Mouse (Mus musculus): Measurements from ENCODE around the gene Cyp4a10.
"Not testable (repeated sequence)": the region's sequence is repeated elsewhere in the genome, so short reads cannot be mapped to it uniquely, and the experiment has no call there.

Gene Cyp4a10

DNA sequence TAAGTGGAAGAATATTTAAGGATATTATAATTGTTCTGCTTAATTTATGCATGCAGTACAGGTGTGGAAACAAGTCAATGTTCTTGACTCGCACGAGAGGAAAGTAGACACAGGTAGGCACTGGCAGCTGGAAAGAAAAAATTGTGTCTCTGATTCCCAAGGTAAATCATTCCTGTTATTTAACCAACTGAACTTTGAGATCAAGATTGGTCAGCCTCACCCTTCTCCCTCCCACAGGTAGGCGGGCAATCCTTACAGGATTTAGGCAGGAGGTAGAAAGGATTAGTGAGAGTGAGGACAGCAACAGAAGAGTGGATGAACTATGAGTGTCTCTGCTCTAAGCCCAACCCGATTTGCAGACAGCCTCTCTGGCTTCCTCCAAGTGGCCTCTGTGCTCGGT lies at the start of gene Cyp4a10:
Cyp4a10 (plus strand) TSS at position 265 of the 400 bp plus-strand sequence.
- not testable (repeated sequence) for DNase-seq

DNA sequence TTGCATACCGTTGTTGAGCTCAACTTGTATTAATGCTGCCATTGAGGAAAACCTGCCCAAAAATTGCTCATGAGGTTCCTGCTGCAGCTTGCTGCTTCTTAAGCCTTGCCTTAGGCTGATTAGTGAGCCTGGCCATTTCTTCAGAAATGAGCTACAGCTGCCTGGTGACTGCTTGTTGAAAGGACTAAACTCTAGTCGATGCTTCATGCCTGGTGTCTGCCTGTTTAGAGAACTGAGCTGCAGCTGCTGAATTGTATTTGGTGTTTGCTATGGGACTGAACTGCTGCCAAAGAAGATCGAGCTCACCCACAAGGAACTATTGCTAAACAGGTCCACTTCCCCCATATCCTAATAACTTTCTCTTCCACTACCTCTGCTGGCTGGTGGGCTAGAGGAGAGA lies 44.5 kb upstream of the Cyp4a10 start:
- not testable (repeated sequence) for DNase-seq

DNA sequence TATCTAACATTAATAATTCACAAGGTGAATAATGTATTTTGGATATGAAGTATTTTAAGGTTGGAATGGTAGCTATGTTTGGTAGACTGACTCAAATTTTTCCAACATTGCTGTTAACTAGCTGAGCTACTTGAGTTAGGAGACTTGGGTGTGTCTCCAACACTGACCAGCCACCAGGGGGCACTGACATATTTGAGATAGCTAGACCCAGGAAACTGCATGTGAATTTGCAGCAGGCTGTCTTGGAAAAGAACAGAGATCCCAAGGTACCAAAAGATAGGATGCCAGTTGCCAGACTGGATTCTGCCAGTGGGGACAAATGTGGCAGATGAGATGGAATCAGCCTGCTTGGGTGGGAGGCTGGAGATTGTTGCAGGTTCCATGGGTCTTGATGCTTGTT lies 42.0 kb upstream of the Cyp4a10 start:
- not testable (repeated sequence) for DNase-seq

DNA sequence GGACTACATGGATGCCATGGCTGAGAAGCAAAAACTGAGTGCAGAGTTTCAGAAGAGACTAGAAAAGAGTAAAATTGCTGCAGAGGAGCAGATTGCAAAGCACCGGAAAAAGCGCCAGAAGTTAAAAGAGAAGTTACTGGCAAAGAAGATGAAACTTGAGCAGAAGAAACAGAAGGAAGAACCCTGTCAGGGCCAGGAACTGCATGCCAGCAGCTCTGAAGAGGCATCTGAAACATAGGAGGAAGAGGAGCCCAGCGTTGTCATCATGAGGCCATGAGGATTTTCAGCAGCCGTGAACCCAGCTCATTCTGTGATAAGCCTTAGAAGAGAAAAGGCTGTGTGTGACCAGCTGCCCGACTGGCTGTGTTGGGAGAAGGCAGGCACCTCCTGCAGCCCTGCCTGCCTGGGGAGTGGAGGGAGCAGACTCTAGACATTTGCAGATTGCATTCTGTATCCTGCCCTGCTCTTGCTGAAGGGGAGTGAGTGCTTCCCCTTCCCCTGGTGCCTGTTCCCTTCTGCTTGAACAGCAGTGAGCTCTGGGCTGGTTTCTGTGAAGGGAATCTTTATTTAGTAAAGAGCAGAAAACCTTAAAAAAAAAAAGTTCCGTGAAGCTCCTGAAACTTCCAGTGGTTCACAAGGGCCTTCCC lies 36.9 kb upstream of the Cyp4a10 start:
- DNase-seq = no peak

DNA sequence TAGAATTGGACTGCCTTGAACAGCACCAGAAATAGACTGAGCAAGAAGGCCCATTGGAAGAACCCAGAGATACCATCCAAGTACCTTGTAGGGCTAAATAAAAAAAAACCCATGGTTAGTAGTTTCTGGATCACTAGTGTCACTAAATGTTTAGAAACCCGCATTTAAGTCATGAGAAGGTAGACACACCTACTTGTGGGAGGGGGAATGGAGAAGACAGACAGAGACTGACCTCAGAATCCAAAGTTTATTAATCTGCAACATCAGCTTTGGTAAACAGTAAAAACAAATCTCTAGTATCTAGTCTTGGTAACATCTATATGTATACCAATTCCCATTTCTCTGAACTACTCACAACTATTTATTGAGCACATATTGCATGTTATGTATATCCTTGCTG lies 22.1 kb upstream of the Cyp4a10 start, which contains the start of gene Cyp4a14:
Cyp4a14 (minus strand) TSS at position 142 of the 400 bp plus-strand sequence.
- DNase-seq = no peak

DNA sequence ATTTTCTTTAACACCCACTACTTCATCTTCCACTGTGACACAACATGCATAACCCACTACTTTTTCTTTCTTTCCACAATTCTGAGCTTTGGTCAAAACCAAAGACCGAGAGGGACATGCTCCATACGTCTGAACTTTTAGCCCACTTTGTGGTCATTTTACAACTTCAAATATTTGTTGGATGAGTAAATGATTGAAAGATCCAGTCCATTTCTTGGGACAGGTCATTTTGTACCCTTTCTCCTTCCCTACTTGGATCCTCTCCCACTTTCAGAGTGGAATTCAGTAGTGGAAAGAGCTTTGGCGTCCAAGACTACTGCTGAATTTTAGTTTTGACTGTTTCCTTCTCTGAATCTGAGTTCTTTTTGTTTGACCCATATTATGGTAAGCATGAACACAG lies 20.6 kb upstream of the Cyp4a10 start:
- no peak for DNase-seq

DNA sequence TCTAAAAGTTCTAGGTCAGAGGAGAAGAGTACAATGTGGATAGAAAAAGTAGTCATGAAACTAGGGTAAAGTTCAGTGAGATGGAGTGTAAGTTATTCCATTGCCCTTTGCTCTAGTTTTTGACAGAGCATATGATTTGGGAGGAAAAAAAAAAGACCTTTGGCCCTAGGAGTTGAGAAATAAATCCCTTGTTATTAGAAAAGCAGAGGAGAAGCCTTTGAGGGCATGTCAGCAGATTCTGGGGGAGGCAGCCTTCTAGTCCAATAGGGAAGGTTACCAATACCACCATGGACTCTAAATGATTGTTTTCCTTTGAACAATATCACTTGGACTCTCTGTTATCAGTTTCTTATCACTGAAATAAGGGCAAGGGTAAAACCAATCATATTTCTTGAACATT lies 4.1 kb upstream of the Cyp4a10 start:
- not testable (repeated sequence) for DNase-seq

DNA sequence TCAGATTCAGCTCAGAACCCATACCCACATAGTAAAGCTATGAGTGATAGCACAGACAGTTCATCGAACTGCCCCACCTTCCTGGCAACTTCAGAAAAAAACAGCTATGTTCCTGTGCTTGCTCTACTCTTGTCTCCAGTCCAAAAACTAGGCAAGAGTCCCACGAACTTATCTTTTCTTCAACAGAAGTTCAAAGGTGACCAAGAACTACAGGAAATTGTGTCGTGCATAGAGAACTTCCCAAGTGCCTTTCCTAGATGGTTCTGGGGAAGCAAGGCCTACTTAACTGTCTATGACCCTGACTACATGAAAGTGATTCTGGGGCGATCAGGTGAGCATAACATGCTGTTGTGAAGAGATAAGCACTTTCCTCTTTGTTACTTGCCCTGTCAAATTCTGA lies 1.4 kb downstream of the Cyp4a10 start:
- no peak for DNase-seq

DNA sequence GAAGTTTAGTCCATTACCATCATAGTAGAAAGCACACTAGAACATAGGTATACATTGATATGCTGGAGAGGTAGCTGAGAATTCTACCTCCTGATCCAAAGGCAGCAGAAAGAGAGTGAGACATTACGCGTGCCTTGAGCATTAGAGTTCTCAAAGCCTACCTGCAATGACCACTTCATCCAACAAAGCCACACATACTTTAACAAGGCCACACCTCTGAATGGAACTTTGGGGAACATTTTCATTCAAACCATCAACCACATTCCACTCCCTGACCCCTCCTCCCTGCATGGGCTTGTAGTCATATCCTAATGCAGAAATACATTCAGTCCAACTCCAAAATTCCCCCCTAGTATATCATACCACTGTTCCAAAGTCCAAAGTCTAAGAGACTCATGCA lies 3.7 kb downstream of the Cyp4a10 start:
- no peak for DNase-seq

DNA sequence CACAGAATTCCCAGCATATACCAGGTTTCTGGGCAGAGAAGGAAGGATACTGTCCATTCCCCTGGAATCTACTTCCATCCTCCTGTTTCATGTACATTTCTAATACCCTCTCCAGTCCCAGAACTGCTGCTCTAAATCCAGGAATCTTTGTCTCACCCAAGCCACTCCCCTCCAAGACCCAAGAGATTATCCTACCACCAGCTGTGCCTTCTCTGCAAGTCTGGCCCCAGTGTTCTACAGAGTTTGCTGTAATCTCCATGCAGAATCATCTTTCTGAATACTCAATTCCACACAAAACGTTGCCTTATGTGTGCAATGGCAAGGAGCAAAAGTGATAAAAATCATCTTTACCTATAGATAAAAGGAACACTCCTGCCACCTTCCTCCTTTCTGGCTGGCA lies 27.0 kb downstream of the Cyp4a10 start:
- DNase-seq = no peak

DNA sequence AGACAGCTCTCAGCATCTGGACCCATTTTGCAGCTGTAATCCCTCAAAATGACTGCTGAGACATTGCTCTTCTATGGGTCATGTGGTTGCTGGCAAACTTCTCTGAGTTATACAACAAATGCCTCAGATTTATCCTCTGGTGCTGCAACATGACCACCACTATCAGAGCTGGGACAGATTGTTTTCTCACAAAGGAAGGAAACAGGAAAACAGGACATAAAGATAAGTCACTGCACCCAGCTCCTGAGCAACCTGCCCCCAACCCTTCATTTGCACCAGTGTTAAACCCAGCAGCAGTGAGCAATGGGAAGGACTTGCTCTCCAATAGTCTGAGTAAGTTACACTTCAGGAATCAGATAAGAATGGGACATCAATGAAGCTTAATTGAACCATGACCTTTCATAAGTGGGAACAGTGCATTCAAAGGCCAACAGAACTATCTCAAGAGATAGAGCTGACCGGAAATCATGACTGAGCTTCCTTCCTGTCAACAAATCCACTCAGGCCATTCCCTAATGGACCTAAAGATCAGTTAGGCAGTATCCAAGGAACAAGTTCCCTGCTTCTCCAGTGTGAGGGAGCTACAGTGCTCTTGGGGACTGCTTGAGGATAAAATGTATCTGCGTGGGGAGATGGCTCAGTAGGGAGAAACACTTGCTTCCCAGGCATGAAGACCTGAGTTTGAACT lies 28.2 kb downstream of the Cyp4a10 start:
- no peak for DNase-seq

DNA sequence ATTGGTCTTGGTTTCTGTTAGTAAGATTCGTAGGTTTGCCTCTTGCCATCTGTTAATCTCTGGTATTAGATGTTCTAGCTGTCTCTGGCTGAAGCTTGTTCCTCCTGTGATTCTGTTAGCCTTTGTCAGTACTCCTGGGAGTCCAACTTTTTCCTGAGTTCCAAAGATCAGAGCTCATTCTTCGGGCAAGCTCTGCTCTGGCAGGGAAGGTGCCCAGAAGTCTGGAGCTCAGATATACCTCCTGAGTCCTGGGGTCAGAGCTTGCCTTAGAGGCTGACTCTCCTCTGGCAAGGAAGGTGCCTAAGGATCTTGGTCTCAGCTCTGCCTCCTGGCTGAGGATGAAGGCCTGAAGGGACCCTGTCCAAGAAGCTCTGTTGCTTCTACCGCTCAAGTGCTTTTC lies 34.7 kb downstream of the Cyp4a10 start:
- no peak for DNase-seq

DNA sequence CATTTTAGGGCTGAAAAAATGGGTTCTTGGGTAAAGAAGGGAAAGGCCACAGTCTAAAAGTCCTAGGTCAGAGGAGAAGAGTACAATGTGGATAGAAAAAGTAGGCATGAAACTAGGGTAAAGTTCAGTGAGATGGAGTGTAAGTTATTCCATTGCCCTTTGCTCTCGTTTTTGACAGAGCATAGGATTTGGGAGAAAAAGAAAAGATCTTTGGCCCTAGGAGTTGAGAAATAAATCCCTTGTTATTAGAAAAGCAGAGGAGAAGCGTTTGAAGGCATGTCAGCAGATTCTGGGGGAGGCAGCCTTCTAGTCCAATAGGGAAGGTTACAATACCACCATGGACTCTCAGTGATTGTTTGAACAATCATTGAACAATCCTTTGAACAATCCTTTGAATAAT lies 37.4 kb downstream of the Cyp4a10 start:
- no peak for DNase-seq

DNA sequence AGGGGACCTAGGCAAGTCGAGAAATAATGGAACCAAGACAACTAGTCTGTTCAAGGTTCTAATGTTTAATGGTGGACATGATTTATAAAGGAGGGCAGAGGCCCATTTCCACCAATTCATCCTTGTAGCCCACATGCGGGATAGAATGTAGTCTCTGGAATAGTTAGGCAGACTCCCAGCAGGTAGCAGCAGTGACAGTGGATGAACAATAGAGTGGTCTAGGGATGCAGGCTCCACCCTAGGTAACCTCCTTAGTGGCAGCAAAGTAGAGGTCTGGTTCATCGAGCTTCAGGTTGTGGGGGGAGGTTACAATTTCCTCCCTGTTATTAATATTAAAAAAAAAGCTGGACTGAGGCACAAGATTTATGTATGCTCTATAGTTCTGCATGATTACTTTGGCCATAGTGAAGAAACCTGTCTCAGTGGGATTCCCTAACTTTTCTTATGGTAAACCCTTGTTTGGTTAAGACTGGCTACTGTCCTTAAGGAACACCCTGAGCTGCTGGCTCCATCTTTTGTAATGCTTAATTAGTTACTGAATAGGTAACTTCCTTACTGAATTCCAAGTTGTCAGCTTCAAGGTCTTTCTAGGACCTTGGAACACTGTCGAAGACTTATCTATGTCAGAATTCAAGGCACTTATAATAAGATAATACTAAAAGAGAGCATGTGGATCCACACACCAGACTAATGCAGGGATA lies 39.9 kb downstream of the Cyp4a10 start:
- no peak for DNase-seq

DNA sequence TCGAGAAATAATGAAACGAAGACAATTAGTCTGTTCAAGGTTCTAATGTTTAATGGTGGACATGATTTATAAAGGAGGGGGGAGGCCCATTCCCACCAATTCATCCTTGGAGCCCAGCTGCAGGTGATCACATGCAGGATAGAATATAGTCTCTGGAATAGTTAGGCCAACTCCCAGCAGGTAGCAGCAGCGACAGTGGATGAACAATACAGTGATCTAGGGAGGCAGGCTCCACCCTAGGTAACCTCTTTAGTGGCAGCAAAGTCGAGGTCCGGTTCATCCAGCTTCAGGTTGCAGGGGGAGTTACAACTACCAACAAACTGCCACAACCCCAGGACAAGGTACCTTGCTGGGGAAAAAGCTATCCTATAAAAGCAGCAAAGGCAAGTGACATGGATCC lies 43.2 kb downstream of the Cyp4a10 start:
- DNase-seq = not testable (repeated sequence)

DNA sequence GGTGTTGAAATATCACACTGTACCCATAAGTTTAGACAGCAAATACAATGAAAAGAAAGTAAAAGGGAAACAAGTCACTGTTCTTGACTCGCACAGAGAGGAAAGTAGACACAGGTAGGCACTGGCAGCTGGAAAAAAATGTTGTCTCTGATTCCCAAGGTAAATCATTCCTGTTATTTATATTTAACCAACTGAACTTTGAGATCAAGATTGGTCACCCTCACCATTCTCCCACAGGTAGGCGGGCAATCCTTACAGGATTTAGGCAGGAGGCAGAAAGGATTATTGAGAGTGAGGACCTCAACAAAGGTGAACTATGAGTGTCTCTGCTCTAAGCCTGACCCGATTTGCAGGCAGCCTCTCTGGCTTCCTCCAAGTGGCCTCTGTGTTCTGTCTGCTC lies 45.3 kb downstream of the Cyp4a10 start, which contains the start of gene Cyp4a31:
Cyp4a31 (plus strand) TSS at position 249 of the 400 bp plus-strand sequence.
- no peak for DNase-seq

DNA sequence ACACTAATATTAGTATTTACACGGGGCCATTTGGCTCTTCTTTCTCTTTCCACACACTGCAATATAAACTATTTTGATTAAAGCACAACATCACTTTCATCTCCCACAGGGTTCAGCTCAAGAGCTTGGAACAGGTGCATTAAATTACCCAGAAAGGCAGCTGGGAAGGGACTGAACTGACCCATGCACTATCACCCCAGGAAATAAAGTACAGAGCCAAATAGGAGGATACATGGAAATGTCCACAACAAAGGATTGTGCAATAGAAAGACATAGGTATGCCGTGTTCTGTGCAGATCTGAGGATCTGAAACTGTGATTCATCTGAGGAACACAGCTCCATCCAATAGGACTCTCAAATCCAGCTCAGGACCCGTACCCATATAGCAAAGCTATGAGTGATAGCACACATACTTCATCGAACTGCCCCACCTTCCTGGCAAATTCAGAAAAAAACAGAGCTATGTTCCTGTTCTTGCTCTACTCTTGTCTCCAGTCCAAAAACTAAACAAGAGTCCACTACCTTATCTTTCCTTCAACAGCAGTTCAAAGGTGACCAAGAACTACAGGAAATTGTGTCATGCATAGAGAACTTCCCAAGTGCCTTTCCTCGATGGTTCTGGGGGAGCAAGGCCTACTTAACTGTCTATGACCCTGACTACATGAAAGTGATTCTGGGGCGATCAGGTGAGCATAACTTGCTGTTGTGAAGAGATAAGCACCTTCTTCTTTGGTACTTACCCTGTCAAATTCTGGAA lies 46.6 kb downstream of the Cyp4a10 start:
- DNase-seq = not testable (repeated sequence)

DNA sequence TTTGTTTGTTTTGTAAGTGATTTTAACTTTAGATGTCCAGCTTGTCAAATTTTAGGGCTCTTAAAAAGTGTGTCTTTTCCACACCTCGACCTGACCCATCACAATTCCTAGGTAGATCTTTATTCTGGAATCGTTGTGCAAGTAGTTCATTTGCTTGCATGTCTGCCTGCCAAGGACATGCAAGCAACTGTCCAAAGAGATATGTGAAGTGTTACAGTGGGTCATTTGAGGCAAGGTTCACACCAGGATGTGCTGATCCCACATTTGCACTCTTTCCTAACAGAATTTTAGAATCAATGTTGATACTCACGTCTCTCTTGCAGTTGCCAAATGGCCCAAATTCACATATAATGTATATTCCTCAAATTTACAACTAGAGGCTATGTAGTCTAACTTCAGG lies 57.2 kb downstream of the Cyp4a10 start:
- no peak for DNase-seq

DNA sequence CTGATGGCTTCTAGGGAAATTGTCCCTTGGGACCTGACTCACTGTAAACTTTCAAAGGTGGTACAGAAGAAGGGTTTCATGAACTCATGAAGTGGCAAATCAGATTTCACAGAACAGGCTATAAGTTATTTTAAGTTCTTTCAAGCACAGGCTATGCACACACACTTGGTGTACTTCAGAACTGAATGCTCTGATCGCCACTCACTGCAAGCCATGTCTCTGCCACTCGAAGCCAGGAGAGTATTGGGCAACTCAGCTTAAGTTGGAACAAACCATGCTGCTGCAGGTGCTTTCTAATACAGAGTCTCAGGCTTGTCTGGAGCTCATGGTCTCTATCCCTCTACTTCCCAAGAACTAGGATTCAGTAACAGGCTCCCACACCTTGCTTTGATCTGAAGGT lies 57.7 kb downstream of the Cyp4a10 start:
- DNase-seq = no peak

DNA sequence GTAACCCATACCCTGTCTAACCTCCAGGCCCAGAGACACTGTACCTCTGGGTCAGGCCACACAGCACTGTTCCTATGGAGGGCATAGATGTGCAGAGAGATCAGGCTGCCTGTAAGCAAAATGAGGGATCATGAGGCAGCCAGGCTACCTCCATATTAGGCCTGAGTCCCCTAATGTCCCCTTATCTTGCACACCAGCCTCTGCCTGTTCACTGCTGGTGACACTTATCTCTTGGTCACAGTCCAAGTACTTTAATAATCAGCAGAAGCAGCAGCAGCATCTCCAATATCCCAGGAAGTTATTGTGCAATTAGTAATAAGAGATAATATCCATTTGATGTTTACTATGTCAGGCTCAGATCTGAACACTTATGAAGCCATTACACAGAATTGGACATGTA lies 65.0 kb downstream of the Cyp4a10 start:
- DNase-seq = no peak
